Mouse (Mus musculus) embryonic facial prominence, embryonic 12.5 days (tissue): ENCODE measurements around the gene Arfgef3. TPM values are rescaled to one million over a fixed set of nuclear protein-coding genes. Genes with fewer than 3 reads are reported as not detected.
A peak's percentile ranks its signal among the peaks of the same experiment; 100 is the strongest.

Experiments used
- ATAC-seq: fragments of 200-750 bp; cut with Nextera tagmentation; 2 replicates; pipeline ENCODE4 v1.8.0; 2017; ENCODE audit not compliant: insufficient number of reproducible peaks, insufficient read depth, low FRiP score, low TSS enrichment
- H3K27ac ChIP-seq: fragments of 300-500 bp; sonication (generic); 2 replicates; pipeline ENCODE4 v1.5.1; 2016; ENCODE audit warnings: mild to moderate bottlenecking
- H3K27me3 ChIP-seq: fragments of 300-500 bp; sonication (generic); 2 replicates; pipeline ENCODE4 v1.6.1; 2016; ENCODE audit warnings: mild to moderate bottlenecking, moderate library complexity
- H3K36me3 ChIP-seq: fragments of 300-500 bp; sonication (generic); 2 replicates; pipeline ENCODE4 v1.6.1; 2016; ENCODE audit warnings: mild to moderate bottlenecking
- H3K4me1 ChIP-seq: fragments of 300-500 bp; sonication (generic); 2 replicates; pipeline ENCODE4 v1.6.1; 2016
- H3K4me2 ChIP-seq: fragments of 300-500 bp; sonication (generic); replicated peaks from 2 replicates; pipeline ENCODE4 v1.6.1; 2016; ENCODE audit warnings: mild to moderate bottlenecking, moderate library complexity
- H3K4me3 ChIP-seq: fragments of 300-500 bp; sonication (generic); 2 replicates; pipeline ENCODE4 v1.5.1; 2016; ENCODE audit warnings: mild to moderate bottlenecking
- H3K9ac ChIP-seq: fragments of 300-500 bp; sonication (generic); 2 replicates; pipeline ENCODE4 v1.6.1; 2016; ENCODE audit warnings: mild to moderate bottlenecking, moderate library complexity
- H3K9me3 ChIP-seq: fragments of 300-500 bp; sonication (generic); 2 replicates; pipeline ENCODE4 v1.6.1; 2016; ENCODE audit warnings: mild to moderate bottlenecking, moderate library complexity
- WGBS: fragments of 180-500 bp; shearing (Covaris S2); methylation state at CpG from one replicate; pipeline ENCODE4 v1.1.7; 2016; 5-methylcytosine and 5-hydroxymethylcytosine counted together
- polyA plus RNA-seq: library from polyadenylated mRNA; unstranded; fragments of >200 nt; fragmentation: Nextera tagmentation; extraction: Ambion mirVana; gene quantifications from 2 replicates; pipeline ENCODE4 v1.2.1, GENCODE M21; 2016

The Arfgef3 gene
- 0.89 and 0.90 TPM in 2 replicates for polyA plus RNA-seq

DNA sequence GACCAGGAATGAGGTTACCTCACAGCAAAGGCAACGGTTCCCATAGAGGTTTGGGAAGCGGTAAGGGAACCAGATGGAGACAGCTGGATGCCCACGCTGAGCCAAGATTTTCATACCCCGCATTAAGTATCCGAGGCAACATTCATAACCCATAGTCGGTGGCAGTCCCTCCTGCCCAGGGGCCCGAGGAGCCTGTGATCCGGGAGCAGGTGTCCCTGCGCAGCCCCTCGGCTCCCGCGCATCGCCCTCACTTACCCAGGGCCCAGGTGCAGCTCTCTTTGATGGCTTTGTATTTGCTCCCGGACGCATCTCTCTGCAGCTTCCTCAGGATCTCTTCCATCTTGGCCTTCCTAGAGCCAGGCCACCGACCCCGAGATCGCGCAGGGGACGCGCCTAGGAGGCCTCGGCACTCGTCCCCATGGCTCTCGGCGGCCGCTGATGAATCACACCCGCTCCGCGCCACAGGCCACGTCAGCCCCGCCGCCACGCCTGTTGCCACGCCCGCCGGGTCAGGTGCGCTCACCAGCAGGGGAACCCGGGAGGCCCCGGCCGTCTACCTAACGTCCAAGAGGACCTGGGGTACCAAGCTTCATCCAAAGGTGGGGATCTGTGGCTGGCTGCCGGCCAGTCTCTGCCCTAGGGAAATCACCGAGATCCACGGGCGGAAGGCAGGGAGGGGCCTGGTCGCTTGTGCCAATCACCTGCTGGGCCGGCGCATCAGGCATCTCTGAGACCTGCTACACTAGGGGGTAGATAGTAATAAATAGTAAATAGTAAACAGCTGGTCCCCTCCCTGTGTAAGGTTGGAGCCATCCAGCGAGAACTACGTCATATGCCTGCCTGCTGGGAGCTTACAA lies at the start of gene Arfgef3:
Gene Arfgef3, minus strand, starts transcription at position 664 of the 857 bp plus-strand sequence.
- H3K27ac ChIP-seq, result no peak within 1 kb of the TSS
- H3K27me3 ChIP-seq, result peaks cover 15% of the 10 kb centered on the region

DNA sequence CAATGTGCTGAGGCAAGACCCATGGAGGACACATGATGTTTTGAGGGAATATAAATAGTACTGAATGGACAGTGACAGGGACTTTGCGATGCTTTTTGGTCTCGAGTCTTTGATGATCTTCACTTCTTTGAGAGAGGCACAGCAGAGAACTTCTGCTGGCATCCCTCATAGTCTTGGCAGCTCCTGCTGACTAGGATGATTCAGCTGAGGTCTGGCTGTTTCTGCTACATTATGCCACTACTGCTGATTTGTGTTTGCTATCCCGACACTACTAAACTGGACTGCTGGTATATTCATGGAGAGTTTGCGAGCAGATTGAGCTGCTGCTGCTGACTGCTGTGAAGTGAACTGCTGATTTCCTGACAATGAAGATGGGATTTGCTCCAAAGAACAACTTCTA lies 46.3 kb upstream of the Arfgef3 start:
- 92% methylated on average over 4 of the region's 4 CpGs for WGBS
- Histone ChIP-seq H3K9me3 (no peaks in the 10 kb centered on the region), H3K4me1 (no peaks in the 10 kb centered on the region), H3K9ac (no peak overlapping the region), H3K27me3 (no peaks in the 10 kb centered on the region), H3K36me3 (no peaks in the 10 kb centered on the region), H3K4me3 (no peak overlapping the region), H3K27ac (no peak overlapping the region), H3K4me2 (no peak overlapping the region)
- ATAC-seq, result no peak

More for the DNA sequence above, at the start of gene Arfgef3:
- 1% methylated on average over 50 of the region's 50 CpGs for WGBS
- peak within 1 kb of the TSS; percentile 50 for H3K4me3 ChIP-seq
- H3K36me3 ChIP-seq, result no peaks in the 10 kb centered on the region
- no peaks in the 10 kb centered on the region for H3K9me3 ChIP-seq
- peak within 1 kb of the TSS; percentile 92 for H3K4me2 ChIP-seq
- no peaks in the 10 kb centered on the region for H3K4me1 ChIP-seq
- ATAC-seq, result 0 out of 2 replicates have a peak, but pooled peaks have one; percentile 47
- H3K9ac ChIP-seq, result peak within 1 kb of the TSS; percentile 38

DNA sequence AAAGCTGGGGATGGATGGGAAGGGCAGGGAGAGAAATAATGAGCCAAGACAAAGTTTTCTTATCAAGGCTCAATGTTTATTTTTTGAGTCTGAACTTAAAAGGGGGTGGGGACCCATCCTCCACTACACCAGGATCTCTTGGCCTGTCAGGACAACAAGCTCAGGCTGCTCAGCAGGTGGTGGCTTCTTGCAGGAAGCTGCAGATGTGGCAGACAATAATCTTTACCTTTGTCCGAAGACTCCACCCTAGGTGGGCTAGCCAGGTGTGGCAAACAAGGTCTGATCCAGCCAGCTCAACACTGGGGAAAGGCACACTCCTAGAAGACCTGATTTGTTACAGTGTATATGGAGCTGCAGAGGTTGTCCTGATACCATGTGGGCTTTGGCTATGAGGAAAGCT lies 44.9 kb upstream of the Arfgef3 start:
- WGBS, result 62% methylated on average over 1 of the region's 1 CpGs
- H3K27me3 ChIP-seq, result no peaks in the 10 kb centered on the region
- H3K4me2 ChIP-seq, result no peak overlapping the region
- H3K4me1 ChIP-seq, result no peaks in the 10 kb centered on the region
- H3K4me3 ChIP-seq, result no peak overlapping the region
- ATAC-seq, result peak; percentile 15; the same call in 1 of the 2 replicates
- no peaks in the 10 kb centered on the region for H3K9me3 ChIP-seq
- no peak overlapping the region for H3K9ac ChIP-seq
- no peak overlapping the region for H3K27ac ChIP-seq
- H3K36me3 ChIP-seq, result no peaks in the 10 kb centered on the region

DNA sequence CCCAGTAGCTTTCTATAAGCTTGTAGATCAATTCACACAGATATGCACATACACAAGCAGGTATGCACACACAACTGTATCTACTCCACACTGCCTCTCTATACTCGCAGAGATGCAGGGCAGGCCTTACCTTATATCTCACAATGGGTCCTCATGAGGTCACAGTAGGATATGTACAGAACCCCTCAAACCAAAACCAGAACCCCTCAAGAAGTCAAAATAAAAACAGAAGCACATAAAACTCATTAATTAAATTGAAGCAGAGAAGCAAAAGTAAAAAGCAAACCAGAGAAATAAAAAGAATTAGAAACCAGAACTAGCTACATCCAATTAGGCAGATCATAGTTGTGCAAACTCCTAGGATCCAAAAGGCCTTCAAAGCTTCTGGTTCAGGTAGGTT lies 42.9 kb upstream of the Arfgef3 start, which contains the start of gene Gm4922:
Gene Gm4922, minus strand, starts transcription at position 101 of the 400 bp plus-strand sequence.
- Histone ChIP-seq H3K9me3 (no peaks in the 10 kb centered on the region), H3K4me2 (no peak within 1 kb of the TSS), H3K27ac (no peak within 1 kb of the TSS), H3K27me3 (no peaks in the 10 kb centered on the region), H3K9ac (no peak within 1 kb of the TSS), H3K36me3 (no peaks in the 10 kb centered on the region), H3K4me3 (no peak within 1 kb of the TSS), H3K4me1 (no peaks in the 10 kb centered on the region)
- no peak for ATAC-seq
- 89% methylated on average over 1 of the region's 1 CpGs for WGBS

DNA sequence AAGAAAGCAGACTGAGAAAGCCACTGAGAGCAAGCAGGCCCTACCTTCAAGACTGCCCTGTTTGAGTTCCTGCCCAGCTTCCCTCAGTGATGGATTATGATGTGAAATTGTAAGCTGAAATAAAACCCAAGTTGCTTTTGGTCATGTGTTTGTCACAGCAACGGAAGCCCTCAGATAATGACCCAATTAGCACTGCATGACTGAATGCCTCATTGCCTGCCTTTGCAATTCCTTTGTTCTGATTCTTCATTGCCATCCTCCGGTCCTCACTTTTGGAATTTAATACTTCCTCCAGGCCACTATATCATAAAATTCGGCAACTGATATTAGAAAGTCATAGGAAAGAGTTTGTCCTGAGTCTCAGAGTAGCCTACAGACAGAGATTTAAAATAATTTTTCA lies 33.8 kb upstream of the Arfgef3 start:
- 64% methylated on average over 3 of the region's 3 CpGs for WGBS

DNA sequence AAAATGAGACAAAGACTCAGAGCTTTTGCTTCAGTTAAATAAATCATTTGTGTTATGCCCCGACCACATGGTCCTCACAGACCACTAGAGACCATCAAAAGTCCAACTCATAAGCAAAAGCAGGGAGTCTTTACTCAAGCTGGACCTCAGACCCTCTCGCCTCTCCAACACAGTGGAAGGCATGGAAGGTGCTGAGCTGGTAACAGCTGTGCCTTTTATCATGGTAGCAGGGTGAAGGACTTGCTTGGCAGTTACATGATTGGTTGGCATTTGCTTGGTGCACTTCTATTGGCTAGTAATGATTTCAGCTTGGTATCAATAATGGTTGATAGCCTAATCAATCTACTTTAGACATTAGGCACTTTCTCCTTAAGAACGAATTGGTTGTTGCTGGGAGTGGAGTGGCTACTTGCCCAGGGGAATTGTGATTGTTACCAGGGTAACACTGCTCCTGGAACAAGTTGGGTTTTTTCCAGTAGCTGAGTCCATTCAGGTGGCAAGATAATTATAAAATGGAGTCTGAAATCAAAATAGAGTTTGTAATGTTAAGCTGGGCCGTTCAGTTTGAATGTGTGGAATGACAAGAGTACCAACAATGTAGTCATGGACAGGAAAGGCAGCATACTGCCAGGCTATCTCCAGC lies 28.9 kb upstream of the Arfgef3 start:
- Histone ChIP-seq H3K9ac (no peak overlapping the region), H3K36me3 (no peaks in the 10 kb centered on the region), H3K27me3 (no peaks in the 10 kb centered on the region), H3K4me3 (no peak overlapping the region), H3K4me2 (no peak overlapping the region), H3K4me1 (peaks cover 6% of the 10 kb centered on the region; the same call in 1 of the 2 replicates), H3K9me3 (no peaks in the 10 kb centered on the region), H3K27ac (no peak overlapping the region)
- WGBS, result 72% methylated on average over 4 of the region's 4 CpGs
- no peak for ATAC-seq

More for the DNA sequence above, 33.8 kb upstream of the Arfgef3 start:
- no peak overlapping the region for H3K4me3 ChIP-seq
- no peaks in the 10 kb centered on the region for H3K9me3 ChIP-seq
- no peaks in the 10 kb centered on the region for H3K27me3 ChIP-seq
- H3K9ac ChIP-seq, result no peak overlapping the region
- no peak for ATAC-seq
- H3K36me3 ChIP-seq, result no peaks in the 10 kb centered on the region
- H3K4me1 ChIP-seq, result peaks cover 6% of the 10 kb centered on the region; the same call in 1 of the 2 replicates
- no peak overlapping the region for H3K4me2 ChIP-seq
- H3K27ac ChIP-seq, result no peak overlapping the region

DNA sequence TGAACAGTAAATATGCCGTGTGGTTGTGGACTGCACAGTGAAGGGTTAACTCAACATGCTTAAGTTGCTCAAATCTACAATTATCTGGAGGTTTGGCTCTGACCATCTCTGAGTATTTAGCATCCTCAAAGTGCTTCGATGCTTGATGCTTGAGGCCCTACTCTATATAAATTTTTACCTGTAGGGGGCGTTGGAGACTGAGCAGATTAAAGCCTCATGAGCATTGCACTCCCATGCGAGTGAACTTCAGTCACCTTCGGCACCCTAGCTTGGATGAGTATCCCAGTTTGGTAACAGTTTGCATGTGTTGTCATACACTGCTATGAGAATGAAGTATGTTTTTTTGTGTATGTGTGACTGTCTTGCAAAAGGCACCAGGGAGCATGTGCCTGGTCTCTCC lies 26.2 kb upstream of the Arfgef3 start:
- no peak for ATAC-seq
- Histone ChIP-seq H3K36me3 (no peaks in the 10 kb centered on the region), H3K4me1 (peaks cover 6% of the 10 kb centered on the region; the same call in 1 of the 2 replicates), H3K9ac (no peak overlapping the region), H3K9me3 (no peaks in the 10 kb centered on the region), H3K27me3 (no peaks in the 10 kb centered on the region), H3K4me3 (no peak overlapping the region), H3K4me2 (no peak overlapping the region), H3K27ac (no peak overlapping the region)
- 53% methylated on average over 5 of the region's 5 CpGs for WGBS

DNA sequence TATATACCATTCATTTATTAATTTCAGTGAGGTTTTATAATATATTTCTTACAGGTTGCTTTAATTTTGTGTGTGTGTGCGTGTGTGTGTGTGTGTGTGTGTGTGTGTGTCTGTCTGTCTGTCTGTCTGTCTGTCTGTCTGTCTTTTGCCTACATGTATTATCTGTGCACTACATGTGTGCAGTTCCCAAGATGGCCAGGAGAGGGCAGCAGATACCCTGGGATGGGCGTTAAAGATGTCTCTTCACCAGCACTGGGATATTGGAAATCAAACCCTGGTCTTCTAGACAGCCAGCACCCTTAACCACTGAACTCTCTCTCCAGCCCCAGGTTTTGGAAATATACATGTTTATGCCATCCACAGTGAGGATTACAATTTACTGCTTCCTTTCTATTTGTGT lies 16.5 kb upstream of the Arfgef3 start:
- Histone ChIP-seq H3K9me3 (no peaks in the 10 kb centered on the region), H3K4me2 (no peak overlapping the region), H3K36me3 (no peaks in the 10 kb centered on the region), H3K4me1 (no peaks in the 10 kb centered on the region), H3K27me3 (no peaks in the 10 kb centered on the region), H3K27ac (no peak overlapping the region), H3K9ac (no peak overlapping the region), H3K4me3 (no peak overlapping the region)
- WGBS, result 48% methylated on average over 2 of the region's 2 CpGs
- no peak for ATAC-seq

DNA sequence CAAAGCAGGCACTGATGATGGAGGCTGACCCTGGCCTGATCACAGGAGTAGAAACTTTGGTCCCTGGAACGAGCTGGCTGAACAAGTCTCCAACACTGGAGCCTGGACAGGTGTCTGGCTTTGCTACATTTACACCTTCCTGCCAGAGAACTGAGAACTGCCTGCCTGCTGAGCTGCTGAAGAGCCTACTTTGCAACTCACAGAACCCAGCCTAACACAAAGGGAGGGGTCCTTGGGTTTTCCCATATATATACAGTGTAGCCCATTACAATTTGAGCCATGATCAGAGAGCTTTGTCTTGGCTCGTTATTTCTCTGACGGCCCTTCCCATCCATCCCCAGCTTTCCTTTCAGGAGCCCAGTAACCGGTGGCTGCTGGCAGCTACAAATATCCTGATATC lies 6.3 kb upstream of the Arfgef3 start:
- 78% methylated on average over 4 of the region's 4 CpGs for WGBS

DNA sequence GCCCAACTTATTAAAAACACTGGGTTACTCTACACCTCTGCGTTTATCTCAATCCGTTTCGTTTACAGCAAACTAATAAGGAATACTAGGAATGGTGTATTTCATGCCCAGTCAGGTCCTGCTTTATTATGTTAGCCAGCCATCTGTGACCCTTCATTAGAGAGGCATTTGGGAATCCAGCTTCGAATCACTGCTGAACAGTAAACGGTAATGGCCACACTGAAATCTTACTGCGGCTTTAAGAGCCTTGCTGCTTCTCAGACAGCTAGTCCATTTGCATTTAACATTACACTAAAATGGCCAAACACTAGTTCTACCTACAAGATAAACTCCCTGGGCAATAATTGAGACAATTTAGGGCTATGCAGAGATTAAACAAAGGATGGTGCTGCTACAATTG lies 1.7 kb downstream of the Arfgef3 start:
- Histone ChIP-seq H3K9me3 (no peaks in the 10 kb centered on the region), H3K4me2 (no peak overlapping the region), H3K36me3 (no peaks in the 10 kb centered on the region), H3K9ac (no peak overlapping the region), H3K4me1 (no peaks in the 10 kb centered on the region), H3K27ac (no peak overlapping the region), H3K27me3 (peaks cover 15% of the 10 kb centered on the region), H3K4me3 (no peak overlapping the region)
- WGBS, result 62% methylated on average over 6 of the region's 6 CpGs
- ATAC-seq, result no peak

More for the DNA sequence above, 6.3 kb upstream of the Arfgef3 start:
- H3K4me2 ChIP-seq, result no peak overlapping the region
- no peaks in the 10 kb centered on the region for H3K9me3 ChIP-seq
- no peak for ATAC-seq
- H3K36me3 ChIP-seq, result no peaks in the 10 kb centered on the region
- H3K4me1 ChIP-seq, result no peaks in the 10 kb centered on the region
- H3K9ac ChIP-seq, result no peak overlapping the region
- H3K27me3 ChIP-seq, result no peaks in the 10 kb centered on the region
- H3K27ac ChIP-seq, result no peak overlapping the region
- H3K4me3 ChIP-seq, result no peak overlapping the region

DNA sequence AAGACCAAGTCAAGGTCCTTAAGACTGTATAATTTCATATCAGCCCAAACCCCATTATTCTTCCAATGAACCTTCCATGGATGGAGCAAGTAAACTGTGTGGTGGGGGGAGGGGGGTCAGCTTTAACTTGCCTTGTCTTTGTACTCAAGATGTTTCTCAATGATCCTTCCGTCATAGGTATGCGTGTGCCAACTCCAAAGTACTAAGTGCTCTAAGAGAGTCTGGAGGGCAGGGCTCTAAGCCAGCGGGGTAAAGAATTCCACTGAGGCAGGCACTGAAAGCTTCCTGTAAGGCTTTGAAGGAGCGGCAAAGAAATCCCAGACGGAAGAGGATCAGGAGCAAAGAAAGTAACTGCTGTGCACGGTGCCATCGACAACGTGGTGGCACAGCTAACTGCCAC lies 2.7 kb downstream of the Arfgef3 start:
- Histone ChIP-seq H3K27me3 (peaks cover 15% of the 10 kb centered on the region), H3K9ac (no peak overlapping the region), H3K36me3 (no peaks in the 10 kb centered on the region), H3K4me1 (no peaks in the 10 kb centered on the region), H3K4me3 (no peak overlapping the region), H3K4me2 (no peak overlapping the region), H3K27ac (no peak overlapping the region), H3K9me3 (no peaks in the 10 kb centered on the region)
- WGBS, result 88% methylated on average over 8 of the region's 8 CpGs
- no peak for ATAC-seq

DNA sequence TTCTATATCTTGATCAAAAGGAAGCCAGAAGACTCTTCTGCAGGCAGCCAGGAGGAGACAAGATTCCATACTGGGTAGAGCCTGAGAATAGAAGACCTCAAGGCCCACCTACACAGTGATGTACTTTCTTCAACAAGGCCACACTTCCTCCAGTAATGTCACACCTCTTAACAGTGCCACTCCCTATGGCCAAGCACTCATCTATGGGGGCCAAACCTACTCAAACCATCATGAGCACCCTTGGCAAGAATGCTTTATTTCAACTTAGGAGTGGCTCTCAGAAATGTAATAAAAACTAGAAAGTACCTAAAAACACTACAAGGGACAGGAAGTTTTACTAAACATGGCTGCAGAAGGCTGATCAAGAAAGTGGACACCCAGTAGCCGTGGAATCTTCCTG lies 15.2 kb downstream of the Arfgef3 start:
- no peak overlapping the region for H3K4me3 ChIP-seq
- no peak for ATAC-seq
- no peak overlapping the region for H3K4me2 ChIP-seq
- no peaks in the 10 kb centered on the region for H3K27me3 ChIP-seq
- 92% methylated on average over 1 of the region's 1 CpGs for WGBS
- no peak overlapping the region for H3K27ac ChIP-seq
- H3K36me3 ChIP-seq, result no peaks in the 10 kb centered on the region
- no peaks in the 10 kb centered on the region for H3K9me3 ChIP-seq
- H3K9ac ChIP-seq, result no peak overlapping the region
- H3K4me1 ChIP-seq, result no peaks in the 10 kb centered on the region
